Mouse (Mus musculus) limb, embryonic 13.5 days (tissue): Measurements from ENCODE around the gene Gstp1. TPM values are rescaled to one million over a fixed set of nuclear protein-coding genes. Genes with fewer than 3 reads are reported as not detected.
A peak's percentile ranks its signal among the peaks of the same experiment; 100 is the strongest.

Source experiments
- ATAC-seq: fragments of 200-750 bp; cut with Nextera tagmentation; 2 replicates; pipeline ENCODE4 v1.8.0; 2017; ENCODE audit warnings: low read depth, moderate number of reproducible peaks, moderate TSS enrichment; ENCODE audit not compliant: low FRiP score
- H3K27ac ChIP-seq: fragments of 300-500 bp; sonication (generic); 2 replicates; pipeline ENCODE4 v1.5.1; 2015; ENCODE audit warnings: inconsistent platforms, mild to moderate bottlenecking, moderate library complexity
- H3K27me3 ChIP-seq: fragments of 300-500 bp; sonication (generic); 2 replicates; pipeline ENCODE4 v1.6.1; 2015; ENCODE audit warnings: mild to moderate bottlenecking, inconsistent platforms
- H3K36me3 ChIP-seq: fragments of 300-500 bp; sonication (generic); 2 replicates; pipeline ENCODE4 v1.6.1; 2015; ENCODE audit warnings: inconsistent platforms, mild to moderate bottlenecking, moderate library complexity
- H3K4me1 ChIP-seq: fragments of 300-500 bp; sonication (generic); 2 replicates; pipeline ENCODE4 v1.6.1; 2015; ENCODE audit warnings: inconsistent platforms
- H3K4me2 ChIP-seq: fragments of 300-500 bp; sonication (generic); replicated peaks from 2 replicates; pipeline ENCODE4 v1.6.1; 2015; ENCODE audit warnings: inconsistent platforms, mild to moderate bottlenecking, moderate library complexity
- H3K4me3 ChIP-seq: fragments of 300-500 bp; sonication (generic); 2 replicates; pipeline ENCODE4 v1.5.1; 2015; ENCODE audit warnings: moderate library complexity, mild to moderate bottlenecking, inconsistent platforms
- H3K9ac ChIP-seq: fragments of 300-500 bp; sonication (generic); 2 replicates; pipeline ENCODE4 v1.6.1; 2015; ENCODE audit warnings: mild to moderate bottlenecking, inconsistent platforms
- H3K9me3 ChIP-seq: fragments of 300-500 bp; sonication (generic); 2 replicates; pipeline ENCODE4 v1.6.1; 2016; ENCODE audit warnings: inconsistent platforms
- WGBS: fragments of 180-500 bp; shearing (Covaris S2); methylation state at CpG from one replicate; pipeline ENCODE4 v1.1.7; 2015; 5-methylcytosine and 5-hydroxymethylcytosine counted together
- polyA plus RNA-seq: library from polyadenylated mRNA; unstranded; fragments of >200 nt; fragmentation: Nextera tagmentation; extraction: Ambion mirVana; gene quantifications from 2 replicates; pipeline ENCODE4 v1.2.1, GENCODE M21; 2015

Gene Gstp1
- polyA plus RNA-seq, 1 experiment from 2014 or later: 573 TPM

- H3K4me3 ChIP-seq: no peak within 1 kb of the TSS
- H3K9ac ChIP-seq: no peak within 1 kb of the TSS
- no peak within 1 kb of the TSS for H3K4me2 ChIP-seq
- no peaks in the 10 kb centered on the region for H3K4me1 ChIP-seq
- WGBS: 42% methylated on average over 5 of the region's 5 CpGs
- H3K27me3 ChIP-seq: no peaks in the 10 kb centered on the region
- no peak for ATAC-seq
- H3K27ac ChIP-seq: no peak within 1 kb of the TSS
- no peaks in the 10 kb centered on the region for H3K36me3 ChIP-seq
- no peaks in the 10 kb centered on the region for H3K9me3 ChIP-seq
Observed at GRCm38 (mm10) chr19:3992416-3992815, 45.4 kb downstream of the Gstp1 start, which contains the start of gene Tbx10. Gene Tbx10 (plus strand): TSS chr19:3992752.

GRCm38 (mm10) chr19:3991966-3992365 lies 45.8 kb downstream of the Gstp1 start:
- Histone ChIP-seq H3K4me2 (no peak overlapping the region), H3K9me3 (no peaks in the 10 kb centered on the region), H3K27ac (no peak overlapping the region), H3K36me3 (no peaks in the 10 kb centered on the region), H3K4me3 (no peak overlapping the region), H3K9ac (no peak overlapping the region), H3K27me3 (no peaks in the 10 kb centered on the region), H3K4me1 (peaks cover 3% of the 10 kb centered on the region)
- 88% methylated on average over 3 of the region's 3 CpGs for WGBS
- no peak for ATAC-seq

GRCm38 (mm10) chr19:3991562-3991961 lies 46.2 kb downstream of the Gstp1 start:
- Histone ChIP-seq H3K27ac (no peak overlapping the region), H3K36me3 (no peaks in the 10 kb centered on the region), H3K4me3 (no peak overlapping the region), H3K4me2 (no peak overlapping the region), H3K27me3 (no peaks in the 10 kb centered on the region), H3K9ac (no peak overlapping the region), H3K4me1 (peaks cover 7% of the 10 kb centered on the region), H3K9me3 (no peaks in the 10 kb centered on the region)
- 93% methylated on average over 3 of the region's 3 CpGs for WGBS
- ATAC-seq: no peak

- WGBS: 24% methylated on average over 6 of the region's 6 CpGs
- Histone ChIP-seq H3K27me3 (no peaks in the 10 kb centered on the region), H3K27ac (no peak overlapping the region), H3K36me3 (no peaks in the 10 kb centered on the region), H3K9ac (no peak overlapping the region), H3K4me3 (no peak overlapping the region), H3K9me3 (no peaks in the 10 kb centered on the region), H3K4me2 (no peak overlapping the region), H3K4me1 (peaks cover 15% of the 10 kb centered on the region)
- no peak for ATAC-seq
Observed at GRCm38 (mm10) chr19:3990804-3991203, 47.0 kb downstream of the Gstp1 start.

GRCm38 (mm10) chr19:3988750-3989149 lies 49.0 kb downstream of the Gstp1 start:
- Histone ChIP-seq H3K27me3 (no peaks in the 10 kb centered on the region), H3K4me3 (no peak overlapping the region), H3K4me1 (peaks cover 32% of the 10 kb centered on the region), H3K9me3 (no peaks in the 10 kb centered on the region), H3K36me3 (no peaks in the 10 kb centered on the region), H3K4me2 (no peak overlapping the region), H3K27ac (no peak overlapping the region), H3K9ac (no peak overlapping the region)
- ATAC-seq: no peak
- WGBS: 94% methylated on average over 4 of the region's 4 CpGs

- 86% methylated on average over 14 of the region's 14 CpGs for WGBS
- H3K36me3 ChIP-seq: no peaks in the 10 kb centered on the region
- H3K4me3 ChIP-seq: no peak overlapping the region
- H3K9me3 ChIP-seq: no peaks in the 10 kb centered on the region
- no peak overlapping the region for H3K4me2 ChIP-seq
- no peak overlapping the region for H3K9ac ChIP-seq
- no peaks in the 10 kb centered on the region for H3K27me3 ChIP-seq
- no peak for ATAC-seq
- no peak overlapping the region for H3K27ac ChIP-seq
- H3K4me1 ChIP-seq: peaks cover 34% of the 10 kb centered on the region
Observed at GRCm38 (mm10) chr19:3988066-3988465, 49.7 kb downstream of the Gstp1 start.

- peak; percentile 68; the same call in 1 of the 2 replicates for ATAC-seq
- whole genome bisulfite sequencing: 5% methylated on average over 8 of the region's 8 CpGs
Observed at GRCm38 (mm10) chr19:3986334-3986733, 51.5 kb downstream of the Gstp1 start, which contains the start of gene Acy3. Gene Acy3 (plus strand): TSS chr19:3986570.

More at GRCm38 (mm10) chr19:3986334-3986733, 51.5 kb downstream of the Gstp1 start, which contains the start of gene Acy3:
- Histone ChIP-seq H3K4me2 (peak within 1 kb of the TSS; percentile 41), H3K4me1 (peaks cover 34% of the 10 kb centered on the region), H3K4me3 (no peak within 1 kb of the TSS), H3K9me3 (no peaks in the 10 kb centered on the region), H3K27me3 (no peaks in the 10 kb centered on the region), H3K27ac (peak within 1 kb of the TSS; percentile 58; the same call in 1 of the 2 replicates), H3K9ac (peak within 1 kb of the TSS; percentile 43; the same call in 1 of the 2 replicates), H3K36me3 (no peaks in the 10 kb centered on the region)

Other genes starting within 250 kb of the Gstp1 start
- gene Chka, start 186.2 kb downstream of the Gstp1 start, polyA plus RNA-seq: 46.0 and 47.8 TPM in 2 replicates
- gene Tcirg1, start 130.9 kb downstream of the Gstp1 start, polyA plus RNA-seq: 40.3 and 52.9 TPM in 2 replicates
- gene Ndufs8, start 125.2 kb downstream of the Gstp1 start, polyA plus RNA-seq: 259 and 267 TPM in 2 replicates
- gene Aldh3b1, start 108.2 kb downstream of the Gstp1 start, polyA plus RNA-seq: 1.1 and 1.3 TPM in 2 replicates
- gene Unc93b1, start 102.8 kb downstream of the Gstp1 start, polyA plus RNA-seq: 14.2 and 15.0 TPM in 2 replicates
- gene Aldh3b3, start 79.3 kb downstream of the Gstp1 start, polyA plus RNA-seq: 0.05 TPM in 1 of 2 replicates, not detected in the other
- gene Aldh3b2, start 65.7 kb downstream of the Gstp1 start, polyA plus RNA-seq: 7.8 and 9.3 TPM in 2 replicates
- 4.6 and 6.8 TPM in 2 replicates for gene Acy3, start 51.4 kb downstream of the Gstp1 start, polyA plus RNA-seq
- gene Tbx10, start 45.2 kb downstream of the Gstp1 start, polyA plus RNA-seq: not detected in 2 replicates
- gene Nudt8, start 37.4 kb downstream of the Gstp1 start, polyA plus RNA-seq: 32.9 and 34.2 TPM in 2 replicates
- gene Gm49405, start 37.4 kb downstream of the Gstp1 start, polyA plus RNA-seq: 4.5 and 4.7 TPM in 2 replicates
- gene Doc2g, start 34.7 kb downstream of the Gstp1 start, polyA plus RNA-seq: 4.6 and 5.5 TPM in 2 replicates
- gene Ndufv1, start 25.2 kb downstream of the Gstp1 start, polyA plus RNA-seq: 188 and 199 TPM in 2 replicates
- gene Gstp2, start 8.0 kb upstream of the Gstp1 start, polyA plus RNA-seq: 0.61 and 6.7 TPM in 2 replicates
- not detected in 2 replicates for gene Gstp3, start 21.6 kb upstream of the Gstp1 start, polyA plus RNA-seq
- gene Cabp2, start 43.6 kb upstream of the Gstp1 start, polyA plus RNA-seq: not detected in 2 replicates
- 56.8 TPM in 2 replicates for gene Cdk2ap2, start 59.2 kb upstream of the Gstp1 start, polyA plus RNA-seq
- 6.6 and 7.3 TPM in 2 replicates for gene Pitpnm1, start 62.0 kb upstream of the Gstp1 start, polyA plus RNA-seq
- 98.5 and 105 TPM in 2 replicates for gene Aip, start 87.9 kb upstream of the Gstp1 start, polyA plus RNA-seq
- not detected in 2 replicates for gene Gpr152, start 101.8 kb upstream of the Gstp1 start, polyA plus RNA-seq
- 0.05 and 0.13 TPM in 2 replicates for gene Cabp4, start 106.0 kb upstream of the Gstp1 start, polyA plus RNA-seq
- 137 and 146 TPM in 2 replicates for gene Coro1b, start 110.6 kb upstream of the Gstp1 start, polyA plus RNA-seq
- 2.7 and 3.6 TPM in 2 replicates for gene Ptprcap, start 115.6 kb upstream of the Gstp1 start, polyA plus RNA-seq
- 63.9 and 65.7 TPM in 2 replicates for gene Rps6kb2, start 125.4 kb upstream of the Gstp1 start, polyA plus RNA-seq
- 2.2 and 2.5 TPM in 2 replicates for gene Carns1, start 137.5 kb upstream of the Gstp1 start, polyA plus RNA-seq
- gene Tbc1d10c, start 153.3 kb upstream of the Gstp1 start, polyA plus RNA-seq: 1.3 and 2.7 TPM in 2 replicates
- gene Ppp1ca, start 154.1 kb upstream of the Gstp1 start, polyA plus RNA-seq: 817 and 858 TPM in 2 replicates
- gene Rad9a, start 163.7 kb upstream of the Gstp1 start, polyA plus RNA-seq: 36.2 and 38.1 TPM in 2 replicates
- 9.0 and 10.0 TPM in 2 replicates for gene Clcf1, start 176.3 kb upstream of the Gstp1 start, polyA plus RNA-seq
- gene AC109138.7, start 176.4 kb upstream of the Gstp1 start, polyA plus RNA-seq: not detected in 2 replicates
- gene Pold4, start 193.9 kb upstream of the Gstp1 start, polyA plus RNA-seq: 17.6 and 21.4 TPM in 2 replicates
- 15.7 and 16.0 TPM in 2 replicates for gene Ssh3, start 231.2 kb upstream of the Gstp1 start, polyA plus RNA-seq
- gene Ankrd13d, start 245.2 kb upstream of the Gstp1 start, polyA plus RNA-seq: 13.6 and 14.7 TPM in 2 replicates